Mouse (Mus musculus): ENCODE data around the gene Gm44511.
"Not testable (repeated sequence)": the region's sequence is repeated elsewhere in the genome, so short reads cannot be mapped to it uniquely, and the experiment has no call there.

Gm44511 gene

DNA sequence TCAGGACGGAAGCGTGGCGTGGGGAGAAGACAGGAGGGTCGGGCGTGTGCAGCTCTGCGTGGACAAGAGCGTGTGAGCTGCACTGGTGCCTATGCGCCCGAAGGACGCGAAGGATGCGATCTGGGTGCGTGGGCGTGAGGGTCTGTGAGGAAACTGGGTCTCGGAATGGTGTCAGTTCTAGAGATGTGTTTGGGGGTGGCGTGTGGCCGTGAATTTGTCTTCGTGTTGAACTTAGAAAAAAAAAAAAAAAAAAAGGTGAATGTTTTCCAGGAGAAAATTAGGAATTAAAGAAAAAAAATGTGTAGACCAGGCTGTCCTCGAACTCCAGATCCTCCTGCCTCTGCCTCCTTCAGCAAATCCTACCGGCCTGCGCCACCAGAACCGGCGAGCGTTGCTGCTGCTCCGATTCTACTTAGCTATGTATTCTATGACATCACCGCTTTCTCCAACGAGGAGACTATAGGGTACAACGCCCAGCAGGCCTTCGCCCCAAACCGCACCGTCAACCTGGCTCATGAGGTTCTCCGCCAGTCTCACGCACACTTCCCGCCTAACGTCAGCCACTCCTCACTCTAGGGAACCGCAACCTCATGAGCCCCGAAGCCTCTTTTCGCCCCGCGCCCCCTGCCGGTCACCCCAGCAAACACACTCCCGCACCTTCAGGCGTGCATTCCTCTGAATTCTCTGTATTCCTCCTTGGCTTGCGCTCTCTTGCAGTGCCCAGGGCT lies 65.5 kb downstream of the Gm44511 start:
- DNase-seq (ENCODE audit: low spot score in 2 of 2), result peak; percentile 82 to 86

DNA sequence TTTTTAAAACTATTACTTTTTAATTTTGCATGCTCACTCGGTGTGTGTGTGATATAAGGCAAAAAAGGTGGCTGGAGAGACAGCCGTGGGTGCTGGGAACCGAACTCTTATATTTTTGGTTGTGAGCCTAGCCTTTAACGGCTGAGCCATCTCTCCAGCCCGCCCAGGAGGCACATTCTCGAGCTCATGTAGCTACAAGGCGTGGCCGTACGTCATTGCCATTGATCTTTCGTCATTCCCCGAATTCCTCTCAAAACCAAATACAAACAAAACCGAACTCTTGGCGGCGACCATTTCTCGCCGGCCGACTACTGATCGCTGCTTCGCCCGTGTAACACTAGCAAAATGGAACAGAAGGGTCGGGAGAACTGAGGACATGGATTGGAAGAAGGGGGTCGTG lies 66.1 kb downstream of the Gm44511 start:
- DNase-seq (ENCODE audit: low spot score in 2 of 2), result peak; percentile 83 to 86

DNA sequence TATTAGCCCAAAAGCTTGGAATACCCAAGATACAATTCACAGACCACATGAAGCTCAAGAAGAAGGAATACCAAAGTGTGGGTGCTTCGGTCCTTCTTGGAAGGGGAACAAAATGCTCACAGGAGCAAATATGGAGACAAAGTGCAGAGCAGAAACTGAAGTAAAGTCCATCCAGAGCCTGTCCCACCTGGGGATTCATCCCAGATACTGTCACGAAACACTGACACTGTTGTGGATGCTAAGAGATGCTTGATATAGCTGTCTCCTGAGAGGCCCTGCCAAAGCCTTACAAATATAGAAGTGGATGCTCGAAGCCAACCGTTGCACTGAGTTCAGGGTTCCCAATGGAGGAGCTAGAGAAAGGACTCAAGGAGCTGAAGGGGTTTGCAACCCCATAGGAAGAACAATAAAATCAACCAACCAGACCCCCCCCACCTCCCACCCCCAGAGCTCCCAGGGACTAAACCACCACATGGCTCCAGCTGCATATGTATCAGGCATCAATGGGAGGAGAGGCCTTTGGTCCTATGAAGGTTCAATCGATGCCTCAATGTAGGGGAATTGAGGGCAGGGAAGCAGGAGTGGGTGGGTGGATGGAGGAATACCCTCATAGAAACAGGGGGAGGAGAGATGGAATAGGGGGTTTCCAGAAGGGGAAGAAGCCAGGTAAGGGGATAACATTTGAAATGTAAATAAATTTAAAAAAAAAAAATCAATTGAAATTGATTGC lies 66.7 kb downstream of the Gm44511 start:
- no peak for DNase-seq (ENCODE audit: low spot score in 2 of 2)

DNA sequence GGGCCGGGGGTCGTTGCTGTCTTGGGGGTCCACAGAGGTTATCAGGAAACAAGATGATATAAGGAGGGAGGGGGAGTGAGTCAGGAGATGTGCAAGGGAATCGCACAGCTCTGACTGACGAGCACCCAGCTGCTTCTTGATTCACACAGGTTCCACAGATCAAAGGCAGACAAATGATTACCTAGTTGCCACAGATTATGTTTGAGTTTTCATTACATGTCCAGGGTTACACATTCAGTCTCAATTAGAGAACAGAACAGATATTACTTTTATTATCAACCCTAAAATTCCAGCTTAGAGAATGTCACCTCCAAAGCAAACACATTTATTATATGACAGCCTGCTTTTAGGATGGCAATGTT lies 70.7 kb downstream of the Gm44511 start:
- not testable (repeated sequence) for DNase-seq (ENCODE audit: low spot score in 2 of 2)

DNA sequence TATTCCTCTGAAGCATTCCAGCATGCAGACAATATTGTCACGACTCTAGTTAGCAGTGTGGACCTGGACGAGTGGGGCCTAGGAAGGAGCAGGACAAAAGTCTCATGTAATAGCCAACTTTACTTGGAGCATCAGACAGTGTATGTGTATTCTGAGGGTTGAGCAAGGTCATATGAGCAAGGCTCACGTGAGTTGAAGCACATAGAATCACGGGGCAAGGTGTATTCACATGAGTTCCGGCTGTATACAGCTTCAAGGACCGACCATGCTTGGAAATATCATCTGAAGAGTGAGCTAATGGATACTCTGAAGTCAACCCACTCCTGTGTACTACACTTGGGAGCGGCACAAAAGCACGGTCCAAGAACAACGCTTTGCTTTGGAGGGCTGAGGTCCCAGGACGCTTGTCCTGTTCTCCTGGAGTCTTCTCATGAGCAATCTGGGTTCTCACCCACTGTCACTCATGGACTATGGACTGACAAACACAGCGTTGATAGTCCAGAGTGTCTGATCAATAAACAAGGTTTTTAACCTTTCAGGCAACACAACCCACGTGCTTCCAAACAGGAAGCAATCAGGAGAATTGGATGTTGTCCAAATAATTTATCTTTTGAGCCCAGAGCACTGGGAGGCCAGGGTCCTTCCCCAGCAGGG lies 71.2 kb downstream of the Gm44511 start:
- DNase-seq (ENCODE audit: low spot score in 2 of 2), result not testable (repeated sequence)

DNA sequence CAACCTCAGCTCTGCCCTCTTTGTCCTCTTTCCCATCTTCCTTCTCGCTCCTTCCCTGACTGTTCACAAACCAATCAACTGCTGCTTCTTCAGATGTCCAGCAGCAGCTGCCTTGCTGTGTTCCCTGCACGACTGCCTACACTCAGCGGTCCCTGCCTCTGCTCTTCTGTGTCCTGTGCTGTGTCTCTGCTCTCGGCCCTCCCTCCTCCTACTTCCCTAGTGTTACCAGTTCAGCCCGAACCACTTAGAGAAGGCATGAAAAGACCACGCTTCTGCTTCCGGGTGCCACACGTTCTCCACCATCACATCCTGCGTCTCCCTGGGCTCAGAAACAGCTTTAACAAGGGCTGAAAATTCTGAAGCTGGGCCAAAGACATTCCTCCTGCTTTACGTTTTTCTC lies 71.8 kb downstream of the Gm44511 start:
- not testable (repeated sequence) for DNase-seq (ENCODE audit: low spot score in 2 of 2)

DNA sequence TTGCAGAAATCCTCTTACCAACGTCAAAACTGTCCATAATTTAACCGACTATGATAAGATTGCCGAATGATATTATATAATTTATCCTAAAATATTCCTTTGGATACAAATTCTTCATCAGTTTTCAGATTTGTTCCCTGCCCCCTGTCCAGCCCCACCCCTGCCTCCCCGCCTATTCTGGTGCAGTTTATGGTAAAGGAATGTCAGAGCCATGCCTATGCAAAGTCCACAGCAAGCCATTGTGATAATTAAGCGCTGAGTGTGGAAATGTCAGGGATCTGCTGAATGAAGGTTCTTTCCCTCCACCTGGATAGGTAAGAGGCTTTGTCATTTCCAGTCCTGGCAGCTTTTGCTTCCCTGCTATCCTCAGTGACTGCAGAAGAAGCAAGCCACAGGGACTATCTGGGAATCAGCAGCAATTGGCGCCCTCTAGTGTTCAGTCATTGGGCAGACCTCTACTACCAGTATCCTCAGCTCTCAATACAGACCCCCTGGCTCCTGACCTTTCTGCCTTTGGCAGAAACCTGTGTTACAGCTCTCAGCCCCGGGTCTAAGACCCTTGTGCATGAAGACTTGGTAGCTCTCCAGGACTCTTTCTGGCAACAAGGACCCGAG lies 72.4 kb downstream of the Gm44511 start:
- peak; percentile 72 to 77 for DNase-seq (ENCODE audit: low spot score in 2 of 2)

DNA sequence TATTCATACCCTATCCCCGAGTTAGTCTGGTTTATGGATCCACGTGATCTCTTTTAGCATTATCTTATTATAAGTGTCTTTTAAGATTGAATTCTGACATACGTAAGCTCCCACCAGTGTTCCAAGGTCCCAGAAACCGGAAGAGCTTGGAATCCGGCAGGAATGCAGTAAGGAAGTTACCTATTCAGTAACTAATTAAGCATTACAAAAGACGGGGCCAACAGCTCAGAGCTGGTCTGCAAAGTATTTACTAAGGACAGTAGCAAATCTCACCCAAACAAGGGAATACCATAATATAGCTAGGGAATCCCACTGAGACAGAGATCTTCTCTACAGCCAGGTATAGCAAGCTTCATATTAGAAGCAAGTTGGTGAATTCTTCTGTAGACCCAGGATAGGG lies 79.1 kb downstream of the Gm44511 start:
- DNase-seq (ENCODE audit: low spot score in 2 of 2), result not testable (repeated sequence)

DNA sequence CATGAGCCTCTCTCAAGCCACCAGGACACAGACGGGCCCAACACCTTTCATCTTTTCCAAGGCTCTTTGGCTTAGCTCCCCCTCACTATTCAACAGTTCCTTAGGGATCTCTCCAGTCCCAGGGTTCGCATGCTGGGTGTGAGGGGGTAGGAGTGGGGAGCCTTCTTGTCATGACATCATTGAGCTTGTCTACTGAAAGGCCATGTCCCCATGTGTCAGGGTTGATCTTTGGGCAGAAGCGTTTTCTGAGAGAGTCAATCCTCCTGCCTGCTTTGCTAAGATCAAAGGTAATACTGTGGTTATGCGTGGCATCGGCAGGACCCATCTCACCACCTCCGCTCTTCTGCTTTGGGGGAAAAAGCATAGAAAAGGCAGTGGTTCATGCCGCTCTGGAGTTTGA lies 88.7 kb downstream of the Gm44511 start:
- DNase-seq (ENCODE audit: low spot score in 2 of 2), result no peak

DNA sequence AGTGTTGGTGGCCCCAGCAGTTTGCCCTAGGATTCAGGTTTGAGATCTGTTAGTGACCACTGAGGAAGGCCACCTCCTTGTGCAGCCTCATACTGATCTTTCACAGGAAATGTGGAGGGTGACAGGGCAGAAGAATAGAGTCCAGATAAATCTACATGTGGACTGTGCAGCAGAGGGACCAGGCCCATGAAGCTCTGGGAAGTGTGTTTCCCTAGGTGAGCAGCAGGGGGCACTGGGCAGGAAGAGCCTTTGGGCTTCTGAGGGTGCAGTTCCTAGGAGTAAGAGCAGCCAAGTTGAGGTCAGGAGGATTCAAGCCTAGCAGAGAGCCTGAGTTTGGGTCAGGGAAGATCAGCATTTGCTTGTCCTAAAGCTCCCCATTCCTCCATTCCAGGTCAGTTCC lies 90.0 kb downstream of the Gm44511 start:
- DNase-seq (ENCODE audit: low spot score in 2 of 2), result peak in 1 of 2 experiments; percentile 29

DNA sequence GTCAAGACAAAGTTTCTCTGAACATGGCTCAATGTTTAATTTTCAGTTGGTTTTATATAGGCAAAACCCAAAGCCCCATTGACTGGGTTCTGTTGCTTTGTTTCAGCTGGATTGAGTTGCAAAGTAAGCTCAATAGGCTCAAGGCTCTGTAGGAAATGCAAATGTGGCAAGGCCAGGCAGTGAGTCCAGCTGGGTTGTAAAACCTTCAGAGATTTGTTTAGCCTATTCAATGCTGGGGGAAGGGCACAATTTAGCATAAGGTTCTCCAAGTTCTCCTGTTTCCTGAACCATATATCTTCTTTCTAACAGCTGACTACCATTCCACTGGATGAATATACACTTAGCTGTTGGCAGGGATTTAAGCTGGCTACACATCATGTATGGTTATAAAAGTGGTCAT lies 91.2 kb downstream of the Gm44511 start:
- DNase-seq (ENCODE audit: low spot score in 2 of 2), result no peak

DNA sequence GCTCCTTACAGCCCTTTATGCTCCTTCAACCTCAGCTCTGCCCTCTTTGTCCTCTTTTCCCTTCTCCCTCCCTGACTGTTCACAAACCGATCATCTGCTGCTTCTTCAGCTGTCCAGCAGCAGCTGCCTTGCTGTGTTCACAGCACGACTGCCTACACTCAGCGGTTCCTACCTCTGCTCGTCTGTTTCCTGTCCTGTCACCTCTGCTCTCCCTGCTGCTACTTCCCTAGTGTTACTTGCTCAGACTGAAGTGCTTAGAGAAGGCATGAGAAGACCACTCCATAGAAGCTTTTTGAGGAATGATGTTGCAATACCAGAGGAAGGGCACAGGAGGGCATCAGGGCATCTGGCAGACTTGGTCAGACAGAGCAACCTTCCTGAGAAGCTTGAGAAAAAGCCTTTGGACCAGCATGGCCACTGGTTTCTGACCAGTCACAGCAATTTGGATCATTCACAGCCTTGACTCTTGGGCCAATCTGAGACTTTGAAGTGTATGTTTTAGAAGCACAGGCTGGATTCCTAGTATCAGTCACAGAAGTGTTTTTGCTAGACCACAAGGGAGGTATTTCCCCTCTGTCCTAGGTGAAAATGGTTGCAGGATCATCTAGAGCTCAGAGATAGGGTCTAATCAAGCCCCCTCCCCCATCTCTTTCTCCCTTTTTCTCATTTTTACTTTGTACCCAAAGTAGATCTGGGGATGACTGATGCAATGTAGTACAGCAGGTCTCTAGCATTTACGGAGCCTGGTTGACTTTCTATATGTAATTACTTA lies 92.0 kb downstream of the Gm44511 start:
- peak; percentile 31 to 42 for DNase-seq (ENCODE audit: low spot score in 2 of 2)

DNA sequence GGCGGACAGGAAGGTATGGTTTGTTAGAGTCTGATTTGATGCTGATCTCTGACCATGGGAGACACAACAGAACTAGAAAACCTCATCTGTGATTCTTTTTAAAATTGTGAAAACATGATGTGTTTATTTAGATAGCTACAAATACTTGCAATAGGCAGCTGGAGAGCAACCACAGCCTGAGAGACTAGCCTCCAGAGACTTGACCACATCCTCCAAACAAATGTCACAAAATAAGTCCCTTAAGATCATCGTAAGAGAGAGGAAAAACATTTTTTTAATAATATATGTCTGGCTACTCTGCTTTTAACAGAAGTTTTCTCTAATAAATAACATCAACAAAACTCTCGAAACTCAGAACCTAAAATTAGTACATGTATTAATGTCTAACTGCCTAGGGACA lies 94.1 kb downstream of the Gm44511 start:
- DNase-seq (ENCODE audit: low spot score in 2 of 2), result peak; percentile 46 to 62

Data from spleen, postnatal 36 days (tissue).